Mouse (Mus musculus) lung, adult 2 months (tissue): ENCODE measurements around the gene Fer1l5. TPM values are rescaled to one million over a fixed set of nuclear protein-coding genes. Genes with fewer than 3 reads are reported as not detected.

ENCODE experiments used
- DNase-seq: peaks from one replicate; pipeline ENCODE4 v3.0.0; 2022
- H3K4me1 ChIP-seq: fragments of 200-500 bp; 2 replicates; pipeline ENCODE4 v1.6.1; 2011; ENCODE audit warnings: low read length; ENCODE audit not compliant: control insufficient read depth, insufficient read depth
- H3K4me3 ChIP-seq: fragments of 200-500 bp; replicated peaks from 2 replicates; pipeline ENCODE3; 2011; ENCODE audit warnings: low read depth, mild to moderate bottlenecking, control low read depth, low read length; ENCODE audit errors: extremely low read depth
- CTCF ChIP-seq: fragments of 200-500 bp; IDR thresholded peaks from 2 replicates; pipeline ENCODE4 v1.5.1; 2011; ENCODE audit warnings: mild to moderate bottlenecking, low read length, control low read depth; ENCODE audit not compliant: insufficient read depth
- POLR2A ChIP-seq: fragments of 200-500 bp; IDR thresholded peaks from 2 replicates; pipeline ENCODE4 v1.6.1; 2011; ENCODE audit warnings: low read depth, mild to moderate bottlenecking, control low read depth, low read length, borderline replicate concordance; ENCODE audit errors: extremely low read depth
- WGBS: fragments of 180-500 bp; shearing (Covaris S2); methylation state at CpG from one replicate; pipeline ENCODE4 v1.1.7; 2018; 5-methylcytosine and 5-hydroxymethylcytosine counted together
- polyA plus RNA-seq: library from polyadenylated mRNA; depleted of rRNA; stranded (reverse); fragments of >200 nt; gene quantifications from 2 replicates; pipeline ENCODE4 v1.2.3, GENCODE M21; 2012

Gene Fer1l5
- polyA plus RNA-seq, 1 experiment = 0.05 TPM

- DNase-seq = no peak
- TF ChIP-seq POLR2A (no peak), CTCF (no peak)
- Histone ChIP-seq H3K4me1 (peaks cover 11% of the 10 kb centered on the region), H3K4me3 (peak overlapping the region; percentile 28)
- WGBS = 24% methylated on average over 12 of the region's 12 CpGs
Observed at GRCm38 (mm10) chr1:36367698-36368097, 4.4 kb upstream of the Fer1l5 start.

GRCm38 (mm10) chr1:36368112-36368968, 3.8 kb upstream of the Fer1l5 start:
- Histone ChIP-seq H3K4me3 (peak overlapping the region; percentile 73), H3K4me1 (peaks cover 11% of the 10 kb centered on the region)
- WGBS = 2% methylated on average over 55 of the region's 55 CpGs
- peak; percentile 15 for DNase-seq
- TF ChIP-seq CTCF = no peak
- no peak for TF ChIP-seq POLR2A

GRCm38 (mm10) chr1:36368969-36369645, 3.0 kb upstream of the Fer1l5 start, which contains the start of gene Kansl3:
Gene Kansl3 (minus strand): TSS chr1:36369181.
- H3K4me3 ChIP-seq = peak within 1 kb of the TSS; percentile 73
- WGBS = 4% methylated on average over 61 of the region's 61 CpGs
- H3K4me1 ChIP-seq = peaks cover 11% of the 10 kb centered on the region
- DNase-seq = peak; percentile 91
- TF ChIP-seq CTCF (no peak), POLR2A (peak; percentile 69)

GRCm38 (mm10) chr1:36370918-36371317, 1.2 kb upstream of the Fer1l5 start:
- TF ChIP-seq POLR2A (no peak), CTCF (no peak)
- Histone ChIP-seq H3K4me1 (peaks cover 11% of the 10 kb centered on the region), H3K4me3 (no peak overlapping the region)
- no peak for DNase-seq
- 62% methylated on average over 6 of the region's 6 CpGs for WGBS

GRCm38 (mm10) chr1:36378880-36379279, 6.8 kb downstream of the Fer1l5 start:
- Histone ChIP-seq H3K4me1 (no peaks in the 10 kb centered on the region), H3K4me3 (no peak overlapping the region)
- no peak for DNase-seq
- WGBS = 71% methylated on average over 6 of the region's 6 CpGs
- no peak for TF ChIP-seq CTCF
- TF ChIP-seq POLR2A = no peak

- Histone ChIP-seq H3K4me1 (no peaks in the 10 kb centered on the region), H3K4me3 (no peak overlapping the region)
- WGBS = 55% methylated on average over 4 of the region's 4 CpGs
- no peak for TF ChIP-seq CTCF
- TF ChIP-seq POLR2A = no peak
- DNase-seq = no peak
Observed at GRCm38 (mm10) chr1:36379582-36379981, 7.5 kb downstream of the Fer1l5 start.

- TF ChIP-seq CTCF (no peak), POLR2A (no peak)
- Histone ChIP-seq H3K4me3 (no peak overlapping the region), H3K4me1 (no peaks in the 10 kb centered on the region)
- DNase-seq = no peak
- 24% methylated on average over 6 of the region's 6 CpGs for WGBS
Observed at GRCm38 (mm10) chr1:36397041-36397440, 24.9 kb downstream of the Fer1l5 start.

GRCm38 (mm10) chr1:36401509-36401908, 29.4 kb downstream of the Fer1l5 start:
- 58% methylated on average over 4 of the region's 4 CpGs for WGBS
- Histone ChIP-seq H3K4me1 (no peaks in the 10 kb centered on the region), H3K4me3 (no peak overlapping the region)
- TF ChIP-seq CTCF (no peak), POLR2A (no peak)
- DNase-seq = no peak

- TF ChIP-seq POLR2A (no peak), CTCF (no peak)
- 74% methylated on average over 6 of the region's 6 CpGs for WGBS
- DNase-seq = no peak
- Histone ChIP-seq H3K4me3 (no peak overlapping the region), H3K4me1 (no peaks in the 10 kb centered on the region)
Observed at GRCm38 (mm10) chr1:36404531-36404930, 32.4 kb downstream of the Fer1l5 start.

- Histone ChIP-seq H3K4me3 (no peak overlapping the region), H3K4me1 (no peaks in the 10 kb centered on the region)
- DNase-seq = no peak
- 92% methylated on average over 2 of the region's 2 CpGs for WGBS
- TF ChIP-seq POLR2A (no peak), CTCF (no peak)
Observed at GRCm38 (mm10) chr1:36429511-36429910, 57.4 kb downstream of the Fer1l5 start.
